ENCODE assay signal across 8 mouse cellular contexts in the genomic region with DNA sequence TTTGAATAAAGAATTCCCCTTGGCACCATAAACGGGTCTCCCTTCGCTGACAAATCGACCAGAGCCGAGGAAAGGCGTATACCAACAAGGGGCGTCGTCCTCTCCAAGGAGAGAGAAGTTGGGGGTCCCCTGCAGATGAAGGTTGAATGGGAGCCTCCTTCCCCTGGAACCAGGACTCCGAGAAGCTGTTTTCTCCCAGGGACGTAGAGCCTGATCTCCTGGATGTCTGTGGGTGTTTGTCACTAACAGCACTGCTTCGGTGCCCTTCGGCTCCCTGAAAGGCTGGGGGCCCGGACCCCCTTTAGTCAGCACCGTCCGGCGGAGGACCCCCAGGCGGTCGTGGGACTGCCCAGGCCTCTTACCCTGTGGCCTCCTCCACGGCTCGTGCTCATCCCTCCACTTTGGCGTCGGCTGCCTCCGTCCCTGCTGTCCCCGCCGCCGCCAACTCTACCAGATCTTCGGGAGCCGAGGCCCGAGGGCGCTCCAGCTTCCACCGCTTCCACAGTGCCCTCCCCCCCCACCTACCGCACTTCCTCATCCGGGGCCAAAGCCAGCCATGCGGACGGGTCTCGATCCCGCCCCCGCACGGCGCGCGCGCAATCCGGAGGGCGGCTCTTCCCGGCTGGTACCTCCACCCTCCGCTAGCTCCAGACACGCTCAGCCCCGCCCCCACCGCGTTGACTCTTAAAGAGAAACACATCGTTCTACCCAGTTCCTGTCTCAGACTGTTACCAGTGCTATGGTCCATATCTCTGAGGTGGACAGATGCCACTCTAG. TPM values are rescaled to one million over a fixed set of nuclear protein-coding genes. Genes with fewer than 3 reads are reported as not detected.
DNase-seq lines count a peak whose midpoint lies in the region; ATAC-seq lines count a peak whose summit lies in the region.

A gene (minus strand): TSS at position 526 of the 777 bp plus-strand sequence.

- no peaks in the 10 kb centered on the region for H3K9me3 ChIP-seq in hindbrain, embryonic 16.5 days (ENCODE audit: control insufficient read depth, low read length)

- peaks cover 51% of the 10 kb centered on the region for H3K79me2 ChIP-seq in macrophage (ENCODE audit: inconsistent target)

- peak within 1 kb of the TSS; percentile 82 for H3K4me2 ChIP-seq in hindbrain, embryonic 16.5 days (ENCODE audit: low read length)

- peak; percentile 97 for ATAC-seq in hindbrain, embryonic 16.5 days

- H3K27ac ChIP-seq in hindbrain, embryonic 16.5 days (ENCODE audit: low read depth, low read length), result peak within 1 kb of the TSS; percentile 79
- H3K27ac ChIP-seq in macrophage, result peak within 1 kb of the TSS; percentile 83

- H3K9ac ChIP-seq in hindbrain, embryonic 16.5 days (ENCODE audit: low read depth, low read length), result peak within 1 kb of the TSS; percentile 97

- under 1% methylated on average over 47 of the region's 51 CpGs for WGBS in hindbrain, embryonic 16.5 days
- WGBS in macrophage (ENCODE audit: missing documents), result 2% methylated on average over 45 of the region's 51 CpGs

- no peaks in the 10 kb centered on the region for H3K36me3 ChIP-seq in hindbrain, embryonic 16.5 days (ENCODE audit: control insufficient read depth, insufficient read depth, low read length)
- no peaks in the 10 kb centered on the region for H3K36me3 ChIP-seq in macrophage (ENCODE audit: inconsistent target)

- peak within 1 kb of the TSS; percentile 98 for H3K4me3 ChIP-seq in hindbrain, embryonic 16.5 days (ENCODE audit: low read length)
- peak within 1 kb of the TSS; percentile 93 for H3K4me3 ChIP-seq in macrophage (ENCODE audit: inconsistent target)

- no peaks in the 10 kb centered on the region for H3K27me3 ChIP-seq in hindbrain, embryonic 16.5 days (replicated peaks; ENCODE audit: control insufficient read depth, insufficient read depth, low read length)

- DNase-seq in WW6 (ENCODE audit: low read depth, low spot score), result peak; percentile 88
- peak; percentile 99 to 100 for DNase-seq in cerebellum, postnatal 4 days (ENCODE audit: low spot score in 2 of 2)
- peak; percentile 98 for DNase-seq in gastrocnemius, adult 18-20 months (ENCODE audit: low spot score)
- peak; percentile 100 for DNase-seq in left cerebral cortex, adult 18-20 months (ENCODE audit: low spot score in 2 of 2)
- DNase-seq in right cerebral cortex, adult 18-20 months, result peak; percentile 99
- DNase-seq in urinary bladder, postnatal 10 days (ENCODE audit: low spot score), result peak; percentile 98

- peaks cover 20% of the 10 kb centered on the region for H3K4me1 ChIP-seq in hindbrain, embryonic 16.5 days (ENCODE audit: control insufficient read depth, insufficient read depth, low read depth, low read length)

RNA-seq across cellular contexts. Expression of the gene that starts here (rescaled TPM):
- 1 to 10 TPM; 4.1 to 4.2 TPM for total RNA-seq in gastrocnemius, adult 18-20 months (2021)
- polyA plus RNA-seq in hindbrain, embryonic 16.5 days (2015; fragmentation: Nextera tagmentation; extraction: Ambion mirVana), result 7.8 TPM in 2 replicates
- 10 to 100 TPM; 36.3 to 39.8 TPM for total RNA-seq in left cerebral cortex, adult 18-20 months (2021)
- 100 to 1,000 TPM in 11 of 26 experiments, 10 to 100 TPM in 15; 30.1 to 161 (median 91.9) TPM for total RNA-seq in macrophage (2018; cell fraction: chromatin; rRNA removed)
- total RNA-seq in macrophage (2018; cell fraction: cytosol; rRNA removed), result 10 to 100 TPM; 12.0 to 42.6 (median 22.4) TPM
- 100 to 1,000 TPM in 1 of 26 experiments, 10 to 100 TPM in 25; 27.6 to 106 (median 43.0) TPM for total RNA-seq in macrophage (2018; cell fraction: nucleus; rRNA removed)
- 8.0 to 10.7 TPM (median 8.3 TPM) in 3 replicates for polyA plus RNA-seq in macrophage (2018)

Comparison
In these comparisons a context has a peak if more than half of its experiments do, and no peak if none do; other contexts are left out.
1. Peak in every context shown above with its lines: DNase-seq, ATAC-seq, H3K4me3 ChIP-seq and H3K27ac ChIP-seq.
2. RNA of the gene that starts here (total RNA-seq): 36.3 to 39.8 TPM in left cerebral cortex, adult 18-20 months; 4.1 to 4.2 TPM in gastrocnemius, adult 18-20 months; every median in the first group is over 4 times any median in the second.